In genomic region chr12:86898448-86898847, GRCm38 (mm10) we compare ENCODE assay signal across 8 mouse cellular contexts. TPM values are rescaled to one million over a fixed set of nuclear protein-coding genes. Genes with fewer than 3 reads are reported as not detected.
DNase-seq lines count a peak whose midpoint lies in the region; ATAC-seq and TF ChIP-seq lines count a peak whose summit lies in the region.
"Had no signal": no experiment of that assay in that cellular context is flagged by ENCODE, and none has a peak within 500 bp of the region (broad histone marks: within the 10 kb centered on the region; RNA-seq: fewer than 3 reads in every experiment).

No protein-coding gene starts in this region.

- H3K9me3 ChIP-seq in lung, embryonic 14.5 days (ENCODE audit: low read depth, low read length) = no peaks in the 10 kb centered on the region
- no peaks in the 10 kb centered on the region for H3K9me3 ChIP-seq in forebrain, embryonic 13.5 days (replicated peaks)
- no peaks in the 10 kb centered on the region for H3K9me3 ChIP-seq in limb, embryonic 11.5 days (ENCODE audit: control insufficient read depth, low read length)
- H3K9me3 ChIP-seq in stomach, embryonic 16.5 days (replicated peaks; ENCODE audit: control insufficient read depth, low read length) = no peaks in the 10 kb centered on the region

- DNase-seq in lung, embryonic 14.5 days = no peak
- no peak for DNase-seq in lung, postnatal 14 days
- DNase-seq in limb, embryonic 11.5 days (ENCODE audit: low spot score) = no peak
- DNase-seq in left cerebral cortex, postnatal 36 days (ENCODE audit: low spot score in 2 of 2) = no peak
- DNase-seq in B cell, adult 2 months = no peak

- H3K4me2 ChIP-seq in lung, embryonic 14.5 days = no peak overlapping the region
- H3K4me2 ChIP-seq in forebrain, embryonic 13.5 days = peak overlapping the region; percentile 55
- H3K4me2 ChIP-seq in limb, embryonic 11.5 days (ENCODE audit: low read depth, severe bottlenecking) = no peak overlapping the region
- no peak overlapping the region for H3K4me2 ChIP-seq in stomach, embryonic 16.5 days (ENCODE audit: low read depth, low read length)

- peak overlapping the region; percentile 97; the same call in 1 of the 2 replicates for H3K27ac ChIP-seq in lung, embryonic 14.5 days (ENCODE audit: low read depth)
- H3K27ac ChIP-seq in forebrain, embryonic 13.5 days = peak overlapping the region; percentile 98
- peak overlapping the region; percentile 42; the same call in 1 of the 2 replicates for H3K27ac ChIP-seq in limb, embryonic 11.5 days (replicated peaks; ENCODE audit: low read depth, low read length)
- peak overlapping the region; percentile 32; the same call in 1 of the 2 replicates for H3K27ac ChIP-seq in stomach, embryonic 16.5 days (ENCODE audit: low read length)

- no peak for ATAC-seq in lung, embryonic 14.5 days (ENCODE audit: insufficient read depth)
- ATAC-seq in forebrain, embryonic 13.5 days = no peak
- ATAC-seq in limb, embryonic 11.5 days (ENCODE audit: insufficient number of reproducible peaks, low FRiP score, low TSS enrichment, low read depth) = no peak
- ATAC-seq in stomach, embryonic 16.5 days (ENCODE audit: insufficient read depth, low FRiP score) = no peak
- ATAC-seq: Patski had no signal

- TF ChIP-seq CTCF in lung, embryonic 14.5 days (IDR thresholded peaks at IDR 0.05; ENCODE audit: low read depth) = no peak

- WGBS in lung, embryonic 14.5 days = 65% methylated on average over 3 of the region's 3 CpGs
- 54% methylated on average over 3 of the region's 3 CpGs for WGBS in forebrain, embryonic 13.5 days
- 69% methylated on average over 3 of the region's 3 CpGs for WGBS in limb, embryonic 11.5 days
- WGBS in stomach, embryonic 16.5 days = 72% methylated on average over 3 of the region's 3 CpGs

- no peaks in the 10 kb centered on the region for H3K27me3 ChIP-seq in lung, embryonic 14.5 days (ENCODE audit: insufficient read depth, low read length)
- no peaks in the 10 kb centered on the region for H3K27me3 ChIP-seq in forebrain, embryonic 13.5 days
- no peaks in the 10 kb centered on the region for H3K27me3 ChIP-seq in limb, embryonic 11.5 days (ENCODE audit: control insufficient read depth, insufficient read depth, low read length)
- H3K27me3 ChIP-seq in stomach, embryonic 16.5 days (ENCODE audit: control insufficient read depth, insufficient read depth, low read length) = no peaks in the 10 kb centered on the region
- H3K27me3 ChIP-seq: Patski had no signal

- intact Hi-C loops in left cerebral cortex, postnatal 36 days (cut with DNase I) = no loop called here

- peaks cover 54% of the 10 kb centered on the region for H3K4me1 ChIP-seq in lung, embryonic 14.5 days (ENCODE audit: insufficient read depth)
- H3K4me1 ChIP-seq in forebrain, embryonic 13.5 days = peaks cover 68% of the 10 kb centered on the region
- H3K4me1 ChIP-seq in limb, embryonic 11.5 days (ENCODE audit: control insufficient read depth, insufficient read depth, low read length) = peaks cover 47% of the 10 kb centered on the region
- H3K4me1 ChIP-seq in stomach, embryonic 16.5 days (ENCODE audit: control insufficient read depth, insufficient read depth, low read length) = peaks cover 55% of the 10 kb centered on the region

- no peak overlapping the region for H3K4me3 ChIP-seq in lung, embryonic 14.5 days (ENCODE audit: low read depth, low read length)
- H3K4me3 ChIP-seq in forebrain, embryonic 13.5 days = no peak overlapping the region
- no peak overlapping the region for H3K4me3 ChIP-seq in limb, embryonic 11.5 days (ENCODE audit: low read depth, low read length)
- H3K4me3 ChIP-seq in stomach, embryonic 16.5 days (replicated peaks; ENCODE audit: low read length) = no peak overlapping the region

- no peak overlapping the region for H3K9ac ChIP-seq in lung, embryonic 14.5 days
- H3K9ac ChIP-seq in forebrain, embryonic 13.5 days = peak overlapping the region; percentile 59
- no peak overlapping the region for H3K9ac ChIP-seq in limb, embryonic 11.5 days (ENCODE audit: low read length)
- no peak overlapping the region for H3K9ac ChIP-seq in stomach, embryonic 16.5 days (ENCODE audit: low read length)

- no peaks in the 10 kb centered on the region for H3K36me3 ChIP-seq in lung, embryonic 14.5 days (ENCODE audit: insufficient read depth)
- H3K36me3 ChIP-seq in forebrain, embryonic 13.5 days (ENCODE audit: poor library complexity, severe bottlenecking) = no peaks in the 10 kb centered on the region
- H3K36me3 ChIP-seq in limb, embryonic 11.5 days (ENCODE audit: control insufficient read depth, insufficient read depth, low read length) = no peaks in the 10 kb centered on the region
- H3K36me3 ChIP-seq in stomach, embryonic 16.5 days (ENCODE audit: control insufficient read depth, insufficient read depth, low read length) = no peaks in the 10 kb centered on the region

RNA-seq across cellular contexts. Expression of gene Irf2bpl, which starts 13.8 kb away (rescaled TPM):
- 44.6 and 44.8 TPM in 2 replicates for polyA plus RNA-seq in lung, embryonic 14.5 days (2014; fragmentation: Nextera tagmentation; extraction: Ambion mirVana)
- polyA plus RNA-seq in forebrain, embryonic 13.5 days (2015; fragmentation: Nextera tagmentation; extraction: Ambion mirVana) = 54.2 and 54.8 TPM in 2 replicates
- 17.9 and 22.0 TPM in 2 replicates for polyA plus RNA-seq in limb, embryonic 11.5 days (2014; fragmentation: Nextera tagmentation; extraction: Ambion mirVana)
- 10.1 and 11.7 TPM in 2 replicates for polyA plus RNA-seq in stomach, embryonic 16.5 days (2015; fragmentation: Nextera tagmentation; extraction: Ambion mirVana)
- total RNA-seq in left cerebral cortex, postnatal 36 days (2021) = 10 to 100 TPM; 70.7 to 73.6 TPM

RNA-seq across cellular contexts. Expression of gene Cipc, which starts 48.4 kb away (rescaled TPM):
- 22.4 and 24.3 TPM in 2 replicates for polyA plus RNA-seq in lung, embryonic 14.5 days (2014; fragmentation: Nextera tagmentation; extraction: Ambion mirVana)
- polyA plus RNA-seq in forebrain, embryonic 13.5 days (2015; fragmentation: Nextera tagmentation; extraction: Ambion mirVana) = 46.1 and 53.1 TPM in 2 replicates
- 31.3 and 33.7 TPM in 2 replicates for polyA plus RNA-seq in limb, embryonic 11.5 days (2014; fragmentation: Nextera tagmentation; extraction: Ambion mirVana)
- 17.8 and 18.1 TPM in 2 replicates for polyA plus RNA-seq in stomach, embryonic 16.5 days (2015; fragmentation: Nextera tagmentation; extraction: Ambion mirVana)
- 10 to 100 TPM; 82.2 to 93.0 TPM for total RNA-seq in left cerebral cortex, postnatal 36 days (2021)

Comparison
In these comparisons a context has a peak if more than half of its experiments do, and no peak if none do; other contexts are left out.
1. H3K27ac ChIP-seq: peak in every context shown above with its lines; median percentile 98 in forebrain, embryonic 13.5 days; 97 in lung, embryonic 14.5 days; 42 in limb, embryonic 11.5 days; 32 in stomach, embryonic 16.5 days.